Mouse (Mus musculus) liver, embryonic 14 days (tissue): ENCODE results near the gene Mgat4a. TPM values are rescaled to one million over a fixed set of nuclear protein-coding genes. Genes with fewer than 3 reads are reported as not detected.

Source experiments
- polyA plus RNA-seq: library from polyadenylated mRNA; depleted of rRNA; stranded (reverse); fragments of >200 nt; gene quantifications from 2 replicates; pipeline ENCODE4 v1.2.3, GENCODE M21; 2012; rRNA removed

The Mgat4a gene
- polyA plus RNA-seq: 0.83 and 1.0 TPM in 2 replicates

GRCm38 (mm10) chr1:37540810-37541658, at the start of gene Mgat4a:
TSS of gene Mgat4a (minus strand) at chr1:37541016.

GRCm38 (mm10) chr1:37429366-37430296, 111.2 kb downstream of the Mgat4a start, which contains the start of the genes Coa5 and Unc50:
TSS of gene Coa5 (minus strand) at chr1:37430103.
TSS of gene Unc50 (plus strand) at chr1:37430139.

Other genes with a start within 250 kb of the Mgat4a start
- 1.7 and 2.0 TPM in 2 replicates for gene Inpp4a, start 241.2 kb downstream of the Mgat4a start, polyA plus RNA-seq
- 21.9 and 26.8 TPM in 2 replicates for gene Coa5, start 110.9 kb downstream of the Mgat4a start, polyA plus RNA-seq
- 41.0 and 49.1 TPM in 2 replicates for gene Unc50, start 110.9 kb downstream of the Mgat4a start, polyA plus RNA-seq
- 0.06 and 0.08 TPM in 2 replicates for gene 2010300C02Rik, start 179.1 kb upstream of the Mgat4a start, polyA plus RNA-seq